Mouse (Mus musculus): ENCODE measurements around the gene Irak3. TPM values are rescaled to one million over a fixed set of nuclear protein-coding genes. Genes with fewer than 3 reads are reported as not detected.
A peak's percentile ranks its signal among the peaks of the same experiment; 100 is the strongest.

Gene Irak3
- total RNA-seq, 2 experiments from 2014 or later = 3.4 to 3.6 TPM

DNA sequence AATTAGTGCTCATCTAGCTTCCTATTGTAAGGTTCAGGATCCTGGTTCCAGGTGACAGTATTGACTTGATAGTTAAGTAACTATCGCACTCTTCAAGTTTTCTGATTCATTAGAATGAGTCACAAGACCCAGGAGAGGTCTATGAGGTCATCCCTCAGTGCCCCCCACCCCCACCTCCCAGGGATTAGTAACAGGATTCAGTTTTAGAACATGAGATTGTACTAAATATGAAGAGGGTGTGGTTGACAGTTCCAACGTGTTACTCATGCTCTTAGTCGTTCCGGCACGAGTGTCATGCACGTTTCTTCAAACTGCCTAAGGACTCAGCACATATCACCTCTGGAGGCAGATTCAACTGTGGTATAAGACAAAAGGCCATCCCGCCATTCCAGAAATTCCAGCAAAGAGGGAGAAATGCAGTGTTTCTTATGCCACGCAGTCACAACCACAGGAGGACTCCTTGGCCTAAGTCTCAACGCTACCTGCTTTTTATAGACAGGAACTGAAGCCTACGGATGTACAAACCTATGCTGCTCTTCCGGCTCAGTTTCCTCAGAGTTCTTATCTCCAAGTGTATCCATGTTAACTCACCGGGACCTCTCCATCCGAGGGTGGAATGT, 2.8 kb upstream of the Irak3 start:
- DNase-seq = no peak

DNA sequence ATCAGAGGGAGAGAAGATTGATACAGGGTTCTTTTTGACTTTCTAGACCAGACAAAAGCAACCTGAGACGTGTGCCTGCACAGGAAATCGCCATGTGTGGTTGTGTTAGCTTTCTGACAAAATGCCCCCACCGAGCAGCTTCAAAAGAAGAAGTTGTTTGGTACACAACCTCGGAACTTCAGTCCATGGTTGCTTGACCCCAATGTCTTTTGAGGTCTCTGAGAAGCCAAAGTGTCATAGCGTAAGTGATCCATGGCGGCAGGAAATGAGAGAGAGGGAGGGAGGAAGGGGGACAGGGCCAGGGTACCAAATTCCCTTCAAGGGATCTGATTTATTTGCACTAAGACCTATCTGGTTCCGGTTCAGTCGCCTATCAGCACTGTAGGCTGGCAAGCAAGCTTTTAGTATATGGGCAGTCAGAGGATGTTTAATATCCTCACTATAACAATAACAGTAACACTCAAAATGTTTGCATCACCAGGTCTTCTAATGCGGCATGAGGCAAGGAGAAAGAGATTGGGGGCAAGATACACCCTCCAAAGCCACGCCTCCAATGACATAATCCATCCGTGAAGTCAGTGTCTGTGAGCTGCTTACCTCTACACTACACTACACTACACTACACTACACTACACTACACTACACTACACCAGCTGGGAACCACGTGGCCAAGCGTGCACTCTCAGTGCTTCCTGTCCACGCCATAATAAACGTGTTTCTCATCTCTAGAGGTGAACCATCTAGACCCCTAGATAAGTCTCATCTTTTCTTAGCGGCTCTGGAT, 729 bp upstream of the Irak3 start:
- DNase-seq = no peak

DNA sequence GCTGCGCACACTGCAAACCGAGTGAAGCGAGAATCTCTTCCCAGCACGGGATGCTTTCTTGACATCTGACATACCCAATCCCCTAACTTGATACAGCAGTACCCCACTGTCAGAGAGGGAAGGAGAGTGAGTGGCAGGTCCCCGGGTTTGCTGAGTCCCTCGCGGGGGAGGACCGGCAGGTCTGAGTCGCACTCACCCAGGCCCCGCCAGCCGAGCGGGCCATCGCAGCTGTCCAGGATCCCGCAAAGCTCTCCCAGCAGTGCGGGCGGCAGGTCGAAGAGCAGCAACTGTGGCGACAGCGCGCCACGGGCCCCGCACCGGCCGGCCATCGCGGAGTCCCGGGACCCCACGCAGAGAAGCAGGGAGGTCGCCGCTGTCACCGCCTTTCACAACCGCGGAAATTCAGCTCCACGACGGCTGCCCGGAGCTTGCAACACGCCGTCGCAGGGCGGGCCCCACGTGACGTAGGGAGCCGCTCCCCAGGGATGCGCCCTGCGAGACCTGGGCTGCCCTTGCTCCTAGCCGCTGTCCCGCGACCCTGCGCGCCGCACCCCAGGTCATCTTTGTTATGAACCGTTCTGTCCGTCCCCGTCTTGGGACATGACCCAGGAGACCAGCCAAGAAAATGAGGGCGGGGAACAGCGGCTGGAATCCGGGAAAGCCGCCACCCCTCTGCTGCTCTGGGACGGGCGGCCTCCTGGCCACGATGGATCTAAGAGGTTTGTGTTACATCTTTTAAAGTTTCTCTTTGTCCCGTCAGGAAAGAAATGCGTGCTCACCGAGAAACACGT, 604 bp downstream of the Irak3 start, which contains the start of gene Tmbim4:
TSS of gene Tmbim4 (plus strand) at position 460 of the 791 bp plus-strand sequence.
- peak; percentile 83 to 88 for DNase-seq

DNA sequence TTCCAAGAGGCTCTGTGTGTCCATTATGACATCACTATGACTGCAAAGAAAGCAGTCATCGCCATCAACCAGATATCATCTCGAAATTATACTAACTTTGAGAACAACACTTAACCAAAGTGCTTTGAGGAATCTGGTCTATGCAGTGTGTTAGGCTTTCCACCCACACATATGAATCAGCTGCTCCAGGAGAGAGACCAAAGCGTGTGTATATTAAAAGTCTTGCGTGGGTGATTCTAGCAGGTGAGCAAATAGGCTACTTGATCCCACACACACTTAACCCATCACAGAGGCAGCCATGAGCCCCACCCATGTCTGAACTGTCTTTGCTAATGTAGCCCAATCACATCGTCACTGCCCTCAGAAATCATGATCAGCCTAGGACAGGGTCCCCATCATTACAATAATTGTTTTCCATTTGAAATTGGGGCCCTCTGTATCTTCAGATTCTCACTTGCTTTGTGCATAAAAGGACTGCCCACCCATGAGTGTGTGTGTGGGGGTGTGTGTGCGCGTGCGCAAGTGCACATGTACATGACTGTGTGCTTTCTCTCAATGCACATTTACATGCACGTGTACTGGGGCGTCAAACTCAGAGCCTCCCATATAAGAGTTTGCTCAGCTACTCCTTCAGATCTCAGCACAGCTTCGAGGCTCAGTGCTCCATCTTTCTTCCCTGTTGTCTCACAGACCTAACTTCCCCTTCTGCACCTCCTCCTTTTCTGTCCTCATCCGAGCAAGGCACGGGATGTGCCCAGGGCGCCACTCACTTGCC, 4.7 kb downstream of the Irak3 start:
- no peak for DNase-seq

DNA sequence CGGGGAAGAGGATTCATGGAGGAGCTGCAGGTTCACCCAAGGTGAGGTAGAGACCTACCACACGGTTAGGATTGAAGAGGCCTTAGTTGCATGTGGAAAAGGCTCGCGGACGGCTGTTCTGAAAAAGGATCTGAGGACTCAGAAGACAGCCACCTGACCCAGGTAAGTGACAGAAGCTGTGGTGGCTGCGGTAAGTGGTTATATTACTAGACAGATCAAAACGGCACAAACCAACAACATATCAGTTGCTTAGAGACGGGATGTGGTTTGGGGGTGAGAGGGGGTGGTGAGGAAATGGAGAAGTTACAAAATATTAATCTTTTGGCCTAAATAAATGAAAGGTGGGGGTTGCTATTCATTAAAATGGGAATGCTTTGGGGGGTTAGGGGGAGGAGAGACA, 8.7 kb downstream of the Irak3 start:
- no peak for DNase-seq

DNA sequence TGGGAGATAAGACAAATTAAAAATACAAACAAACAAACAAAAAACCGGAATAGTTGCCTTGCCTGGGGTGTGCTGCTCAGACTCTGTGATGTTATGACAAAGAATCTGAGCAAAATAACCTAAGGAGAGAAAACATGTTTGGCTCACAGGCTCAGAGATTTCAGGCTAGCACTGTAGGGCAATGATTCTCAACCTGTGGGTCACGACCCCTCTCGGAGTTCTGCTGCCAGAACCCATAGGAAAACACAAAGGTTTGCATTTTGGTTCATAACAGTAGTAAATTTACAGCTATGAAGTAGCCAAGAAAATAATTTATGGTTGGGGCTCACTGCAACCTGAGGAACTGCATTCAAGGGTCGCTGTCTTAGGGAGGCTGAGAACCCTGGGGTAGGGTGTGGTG, 9.7 kb downstream of the Irak3 start:
- no peak for DNase-seq

DNA sequence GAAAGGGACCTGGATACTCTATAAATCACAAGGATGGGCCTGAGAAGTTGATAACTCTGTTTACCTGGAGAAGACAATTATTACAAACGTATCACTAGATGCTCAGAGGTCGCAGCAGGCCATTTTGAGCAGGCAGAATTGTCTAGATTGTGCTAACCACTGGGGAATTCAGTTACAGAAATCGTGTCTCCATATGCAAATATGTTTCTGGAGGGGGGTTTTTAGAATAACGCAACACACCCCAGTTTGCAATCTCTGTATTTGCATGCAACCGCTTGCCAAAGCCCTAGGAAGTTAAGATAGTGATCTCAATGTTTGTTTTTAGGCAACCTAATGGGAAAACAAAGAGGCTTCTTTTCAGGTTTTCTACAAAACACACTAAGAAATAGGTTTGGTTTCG, 10.8 kb downstream of the Irak3 start:
- DNase-seq = no peak

DNA sequence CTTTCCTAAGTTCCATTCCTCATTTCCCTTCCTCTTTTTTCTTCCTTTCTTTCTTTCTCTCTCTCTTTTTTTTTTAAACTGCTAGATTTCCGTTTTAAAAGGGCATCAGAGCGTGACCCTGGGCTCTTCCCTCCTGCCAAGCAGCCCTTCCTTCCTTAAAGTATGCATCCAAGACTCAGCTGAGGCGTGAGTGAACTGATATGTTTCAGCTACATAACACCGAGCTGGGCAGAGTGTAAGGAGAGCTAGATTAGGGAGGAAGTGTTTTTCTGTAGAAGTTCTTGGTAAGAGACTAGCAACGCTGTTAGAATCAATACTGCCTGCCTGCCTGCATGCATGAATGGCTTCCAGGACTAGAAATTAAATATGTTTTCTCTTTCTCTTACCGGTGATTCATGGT, 12.1 kb downstream of the Irak3 start:
- no peak for DNase-seq

DNA sequence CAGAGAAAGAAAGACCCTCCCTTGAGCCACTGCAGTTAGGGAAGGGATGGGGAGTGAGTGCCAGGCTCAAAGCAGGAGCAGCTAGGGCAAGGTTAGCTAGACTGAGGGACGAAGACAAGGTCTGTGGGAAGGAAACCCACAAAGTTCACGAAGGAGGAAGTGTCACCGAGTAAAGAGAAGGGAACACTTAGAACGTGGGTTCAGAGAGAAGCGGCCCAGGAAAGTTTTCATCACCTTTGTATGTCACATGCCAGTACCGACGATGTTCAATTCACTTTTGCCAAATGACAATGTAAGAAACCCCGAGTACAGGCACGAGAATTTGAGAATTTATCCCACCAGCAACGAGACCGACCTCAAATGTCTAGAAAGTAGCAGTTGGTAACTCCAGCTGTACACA, 12.7 kb downstream of the Irak3 start:
- DNase-seq = no peak

DNA sequence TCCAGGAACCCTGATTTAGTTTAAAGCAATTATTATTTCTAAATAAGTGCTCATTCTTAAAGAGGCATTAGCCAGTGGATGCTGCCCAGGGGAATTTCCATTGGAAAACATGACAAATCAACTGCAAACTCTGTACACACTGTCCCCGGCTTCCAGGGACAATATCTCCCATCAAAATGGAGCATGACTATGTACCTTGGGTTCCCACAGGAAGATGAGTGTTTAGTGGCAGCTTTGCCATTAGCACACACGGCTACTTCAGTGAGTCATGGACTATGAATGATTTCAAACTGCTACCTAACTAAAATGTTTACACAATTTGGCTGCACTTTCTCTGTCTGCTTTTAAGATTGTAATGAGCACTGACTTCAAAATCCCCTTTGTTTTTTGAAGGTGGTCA, 13.4 kb downstream of the Irak3 start:
- no peak for DNase-seq

DNA sequence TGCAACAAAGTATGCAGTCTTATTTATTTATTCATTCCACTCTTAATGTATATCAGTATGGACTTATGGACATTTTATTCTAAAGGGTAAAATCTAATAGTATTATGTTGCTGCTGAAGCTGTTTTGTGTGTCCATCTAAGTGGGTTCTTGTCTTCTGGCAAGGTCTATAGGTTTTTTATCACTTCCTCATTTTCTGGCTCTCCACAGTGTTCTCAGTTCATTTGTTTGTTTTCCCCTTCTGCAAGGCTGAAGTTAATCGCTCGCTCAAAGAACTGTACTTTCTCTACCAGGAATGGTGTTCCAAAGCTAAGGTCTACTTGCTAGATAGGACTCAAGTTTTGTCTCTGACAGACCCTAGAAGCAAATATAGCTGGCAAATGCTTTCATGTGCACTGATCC, 18.6 kb downstream of the Irak3 start:
- no peak for DNase-seq

DNA sequence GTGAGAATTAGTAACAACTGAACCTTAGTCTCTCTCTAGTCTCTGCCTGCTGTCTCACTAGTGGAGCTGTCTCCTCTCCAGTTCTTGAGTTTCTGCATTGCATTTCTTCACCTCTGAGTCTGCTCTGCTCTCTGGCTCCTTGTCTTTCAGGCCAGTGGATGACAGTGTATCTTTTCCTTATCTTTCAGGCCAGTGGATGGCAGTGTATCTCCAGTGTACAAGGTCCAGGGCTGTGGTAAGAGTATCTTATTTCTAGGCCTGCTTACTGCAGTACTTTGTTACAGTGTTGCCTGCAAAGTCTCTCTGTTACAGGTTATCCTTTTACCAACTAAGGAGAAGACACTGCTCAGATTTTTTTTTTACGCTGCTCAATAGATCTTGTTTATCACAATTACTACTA, 19.0 kb downstream of the Irak3 start:
- peak in 1 of 2 experiments; percentile 13 for DNase-seq

DNA sequence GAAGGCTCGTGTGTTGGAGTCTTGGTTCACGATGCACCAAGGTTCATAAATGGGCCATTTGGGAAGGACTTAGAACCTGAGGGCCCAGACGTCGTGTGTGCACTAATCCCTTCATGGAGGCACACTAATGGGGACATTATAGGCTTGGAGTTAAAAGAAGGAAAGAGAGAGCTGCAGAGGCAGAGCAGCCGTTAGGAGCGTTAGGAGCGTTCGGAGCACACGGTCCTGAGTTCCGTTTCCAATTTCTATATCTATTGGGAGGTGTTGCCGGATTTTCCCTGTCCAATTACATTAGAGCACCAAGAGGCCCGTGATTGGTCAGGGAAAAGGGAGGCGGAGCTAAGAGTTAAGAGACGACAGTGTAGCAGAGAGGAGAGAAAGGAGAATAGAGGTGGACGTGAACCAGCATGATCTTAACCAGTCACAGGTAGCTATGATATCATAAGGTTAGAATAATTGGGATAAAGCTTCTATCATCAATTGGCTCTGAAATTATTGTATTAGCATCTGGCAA, 27.7 kb downstream of the Irak3 start:
- no peak for DNase-seq

DNA sequence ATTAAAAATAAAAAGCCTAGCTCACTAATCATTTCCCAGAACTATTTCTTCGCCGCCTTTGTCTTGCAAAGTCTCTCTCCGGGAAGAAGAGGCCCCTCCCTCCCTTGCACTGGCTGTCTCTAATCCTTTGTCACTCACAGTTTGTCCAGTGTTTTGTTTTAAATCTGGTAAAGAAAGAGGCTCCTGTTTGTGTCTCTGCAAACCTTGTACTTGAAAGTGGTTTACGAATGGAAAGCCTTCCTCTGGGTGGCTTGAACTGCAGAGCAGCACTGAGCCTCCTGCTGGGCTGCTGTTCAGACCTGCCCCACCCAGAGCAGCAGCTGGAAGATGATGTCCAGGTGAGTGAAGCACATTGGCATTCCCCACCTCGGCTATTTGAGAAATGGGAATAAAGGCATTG, 30.6 kb downstream of the Irak3 start:
- no peak for DNase-seq

DNA sequence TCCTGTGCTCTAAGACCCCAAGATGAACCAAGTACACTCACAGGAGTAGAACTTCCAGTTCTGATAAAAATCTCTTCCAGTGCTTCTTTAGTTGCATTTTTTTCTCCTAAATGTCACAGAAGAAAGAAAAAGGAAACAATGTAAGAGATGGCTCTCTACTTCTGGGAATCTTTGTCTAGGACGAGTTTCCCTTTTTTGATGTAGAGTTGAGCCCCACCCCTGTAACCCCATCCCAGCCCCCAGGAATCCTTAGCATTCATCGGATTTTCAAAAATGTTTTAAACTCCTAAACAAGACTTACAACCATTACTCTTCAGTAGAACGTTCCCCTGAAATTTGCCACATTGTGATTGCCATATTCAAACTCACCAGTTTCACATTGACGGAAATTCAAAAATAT, 31.7 kb downstream of the Irak3 start:
- no peak for DNase-seq

DNA sequence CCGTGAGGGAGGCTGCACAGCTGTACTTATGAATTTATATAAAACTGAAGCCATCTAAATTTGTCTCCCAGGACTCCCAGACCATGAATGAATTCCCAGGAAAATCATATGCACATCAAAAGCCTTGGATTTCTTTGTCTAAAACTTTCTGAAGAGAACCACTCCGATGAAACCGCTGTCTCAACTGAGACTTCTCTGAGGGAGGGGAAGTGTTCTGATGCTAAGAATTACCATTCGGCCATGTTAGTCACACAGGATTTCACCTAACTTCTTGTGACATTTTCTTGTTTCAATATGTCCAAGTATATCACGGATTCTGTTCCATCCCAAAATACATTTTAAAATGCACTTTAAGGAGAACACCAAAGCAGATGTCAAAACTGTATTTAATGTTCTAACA, 32.1 kb downstream of the Irak3 start:
- DNase-seq = no peak

DNA sequence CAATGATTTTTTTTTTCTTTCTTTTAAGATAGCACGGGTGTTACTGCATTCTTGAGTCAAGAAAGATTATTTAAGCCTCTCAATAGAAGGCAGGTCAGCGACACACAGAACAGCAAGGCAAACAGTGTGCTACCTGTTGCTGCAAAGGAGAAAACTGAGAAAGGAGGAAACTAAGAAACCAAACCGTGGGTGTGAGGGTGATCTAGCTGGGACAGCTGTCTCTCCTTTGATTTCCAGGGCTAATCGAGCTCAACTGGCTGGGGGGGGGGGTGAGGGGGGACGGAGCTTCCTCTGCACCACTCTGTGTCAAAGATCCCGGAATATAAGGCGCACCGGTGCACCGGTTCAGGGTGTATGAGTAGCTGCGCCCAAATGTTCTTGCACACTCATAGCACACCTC, 32.9 kb downstream of the Irak3 start:
- no peak for DNase-seq

DNA sequence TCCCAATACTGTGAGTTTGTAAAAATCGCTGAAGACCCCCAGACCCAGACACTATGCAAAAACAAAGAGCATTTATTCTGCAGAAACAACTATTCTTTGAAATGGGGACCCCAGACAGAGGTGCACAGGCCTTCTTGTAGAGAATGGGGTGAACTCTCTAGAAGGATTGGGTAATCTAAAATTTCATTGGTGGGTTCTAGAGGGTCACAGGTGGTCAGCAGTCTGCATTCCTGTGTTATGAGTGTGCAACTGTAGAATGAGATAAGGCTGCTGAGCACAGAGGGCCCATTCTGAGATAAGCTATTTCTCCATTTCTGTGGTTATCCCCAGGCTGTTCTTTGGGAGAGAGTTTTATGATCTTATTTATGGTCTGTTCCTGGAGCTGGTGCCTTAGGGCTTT, 33.9 kb downstream of the Irak3 start:
- no peak for DNase-seq

DNA sequence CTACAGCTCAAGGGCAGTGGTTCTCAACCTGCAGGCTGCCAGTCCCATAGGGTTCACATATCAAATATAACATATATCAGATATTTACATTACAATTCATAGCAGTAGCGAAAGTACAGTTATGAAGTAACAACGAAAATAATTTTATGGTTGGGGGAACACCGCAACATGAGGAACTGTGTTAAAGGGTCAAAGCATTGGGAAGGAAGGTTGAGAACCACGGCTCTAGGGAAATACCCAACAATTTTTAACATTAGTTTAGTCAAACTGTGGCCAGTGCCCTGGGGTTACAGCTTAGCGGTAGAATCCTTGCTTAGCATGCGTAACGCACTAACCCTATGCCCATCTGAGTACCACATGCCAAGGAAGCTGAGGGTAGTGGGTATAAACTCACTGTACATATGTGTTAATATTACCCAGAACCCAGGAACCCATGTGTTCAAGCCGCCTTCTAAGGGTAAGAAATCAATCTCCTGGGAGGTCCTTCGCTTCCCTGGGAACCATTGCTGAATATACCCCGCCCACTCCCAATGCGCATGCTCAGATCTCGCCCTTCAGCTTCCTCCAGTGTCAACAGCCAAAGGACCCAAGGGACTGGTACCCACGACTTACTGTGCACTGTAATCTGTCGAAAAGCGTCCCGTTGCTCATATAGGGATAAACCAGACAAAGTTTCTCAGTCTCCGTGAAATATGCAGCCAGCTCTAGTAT, 36.0 kb downstream of the Irak3 start:
- DNase-seq = no peak

DNA sequence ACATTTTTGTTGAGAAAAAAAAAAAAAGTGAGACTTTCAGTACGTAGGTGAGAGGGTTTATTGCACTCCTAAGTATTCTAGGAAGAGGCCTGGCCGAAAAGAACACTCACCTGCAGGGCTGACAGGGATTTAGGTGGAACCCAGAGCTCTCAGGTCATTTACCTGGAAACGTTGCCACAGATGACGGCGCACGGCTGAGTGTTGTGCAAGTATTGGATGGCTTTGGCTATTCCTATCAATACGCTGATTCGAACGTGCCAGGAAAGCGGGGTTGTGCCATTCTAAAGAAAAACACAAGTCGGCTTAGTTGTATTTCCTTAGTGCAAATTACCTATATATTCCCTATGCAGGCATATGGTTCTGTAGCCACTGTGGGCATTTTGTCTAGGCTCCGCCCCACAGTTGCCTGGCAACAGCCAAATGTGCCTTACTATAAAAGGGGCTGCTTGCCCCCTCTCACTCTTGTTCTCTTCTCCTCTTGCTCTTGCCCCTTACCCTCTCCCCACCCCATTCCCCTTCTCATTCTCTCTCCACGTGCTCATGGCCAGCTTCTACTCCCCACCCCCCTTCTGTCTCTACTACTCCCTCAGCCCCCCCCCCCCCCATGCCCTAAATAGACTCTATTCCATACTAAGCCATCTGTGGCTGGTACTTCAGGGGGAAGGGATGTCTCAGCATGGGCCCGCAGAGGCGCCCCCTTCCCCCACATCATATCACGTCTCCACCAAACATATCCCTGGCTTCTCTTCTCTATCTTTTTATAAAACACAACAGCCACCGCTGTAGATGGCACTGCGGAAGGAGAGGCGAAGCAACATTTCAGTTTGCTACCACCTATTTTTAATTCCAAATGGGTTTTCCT, 36.8 kb downstream of the Irak3 start:
- no peak for DNase-seq

DNA sequence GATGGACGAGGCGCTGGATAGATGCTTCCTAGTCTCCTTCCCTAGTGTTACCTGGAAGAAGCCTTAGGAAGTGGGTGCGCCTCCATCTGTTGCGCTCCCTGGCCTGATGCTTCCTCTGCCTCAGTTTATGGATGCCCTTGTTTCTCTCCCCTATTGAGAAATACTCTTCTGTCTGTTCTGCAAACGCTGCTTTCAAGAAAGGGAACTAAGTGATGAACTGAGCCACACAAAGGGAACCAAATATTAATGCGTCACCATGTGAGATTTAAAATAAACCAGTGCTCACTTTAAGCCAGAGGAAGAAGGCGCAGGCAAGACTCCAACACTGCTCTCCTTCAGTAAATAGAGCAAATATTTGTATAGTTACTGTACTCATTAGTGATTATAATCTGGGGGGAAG, 38.4 kb downstream of the Irak3 start:
- no peak for DNase-seq
